Mouse (Mus musculus) hindbrain, embryonic 16.5 days (tissue): Measurements from ENCODE around the gene Tnfaip3. TPM values are rescaled to one million over a fixed set of nuclear protein-coding genes. Genes with fewer than 3 reads are reported as not detected.

Experiments used
- ATAC-seq: fragments of 200-750 bp; cut with Nextera tagmentation; 2 replicates; pipeline ENCODE4 v1.8.0; 2017; ENCODE audit warnings: moderate TSS enrichment, moderate library complexity
- H3K27ac ChIP-seq: fragments of 300-500 bp; sonication (generic); 2 replicates; pipeline ENCODE4 v1.5.1; 2014; ENCODE audit warnings: low read depth, mild to moderate bottlenecking, control low read depth, low read length, moderate library complexity
- H3K27me3 ChIP-seq: fragments of 300-500 bp; sonication (generic); replicated peaks from 2 replicates; pipeline ENCODE4 v1.6.1; 2014; ENCODE audit warnings: low read length; ENCODE audit not compliant: control insufficient read depth, insufficient read depth
- H3K36me3 ChIP-seq: fragments of 300-500 bp; sonication (generic); 2 replicates; pipeline ENCODE4 v1.6.1; 2014; ENCODE audit warnings: mild to moderate bottlenecking, low read length, moderate library complexity, mixed read lengths; ENCODE audit not compliant: control insufficient read depth, insufficient read depth
- H3K4me1 ChIP-seq: fragments of 300-500 bp; sonication (generic); 2 replicates; pipeline ENCODE4 v1.6.1; 2014; ENCODE audit warnings: low read depth, low read length; ENCODE audit not compliant: control insufficient read depth, insufficient read depth
- H3K4me2 ChIP-seq: fragments of 300-500 bp; sonication (generic); 2 replicates; pipeline ENCODE4 v1.6.1; 2014; ENCODE audit warnings: mild to moderate bottlenecking, low read length, control low read depth, moderate library complexity
- H3K4me3 ChIP-seq: fragments of 300-500 bp; sonication (generic); 2 replicates; pipeline ENCODE4 v1.5.1; 2014; ENCODE audit warnings: mild to moderate bottlenecking, low read length, control low read depth, moderate library complexity
- H3K9ac ChIP-seq: fragments of 300-500 bp; sonication (generic); 2 replicates; pipeline ENCODE4 v1.6.1; 2014; ENCODE audit warnings: low read depth, mild to moderate bottlenecking, control low read depth, low read length, moderate library complexity
- H3K9me3 ChIP-seq: fragments of 300-500 bp; sonication (generic); 2 replicates; pipeline ENCODE4 v1.6.1; 2014; ENCODE audit warnings: mild to moderate bottlenecking, low read length, moderate library complexity; ENCODE audit not compliant: control insufficient read depth
- WGBS: fragments of 180-500 bp; shearing (Covaris S2); extraction: QIAGEN DNeasy Blood & Tissue Kit; methylation state at CpG from one replicate; pipeline ENCODE4 v1.1.7; 2014; 5-methylcytosine and 5-hydroxymethylcytosine counted together
- polyA plus RNA-seq: library from polyadenylated mRNA; unstranded; fragments of >200 nt; fragmentation: Nextera tagmentation; extraction: Ambion mirVana; gene quantifications from 2 replicates; pipeline ENCODE4 v1.2.1, GENCODE M21; 2015

The Tnfaip3 gene
- polyA plus RNA-seq, 1 experiment from 2014 or later = 2.9 TPM

GRCm38 (mm10) chr10:19009186-19009672, 6.2 kb downstream of the Tnfaip3 start:
- no peaks in the 10 kb centered on the region; the same call in 1 of the 2 replicates for H3K36me3 ChIP-seq
- no peak overlapping the region for H3K27ac ChIP-seq
- H3K4me1 ChIP-seq = peaks cover 3% of the 10 kb centered on the region; the same call in 1 of the 2 replicates
- no peak overlapping the region for H3K9ac ChIP-seq
- WGBS = 75% methylated on average over 8 of the region's 8 CpGs
- ATAC-seq = no peak
- no peaks in the 10 kb centered on the region for H3K9me3 ChIP-seq
- H3K27me3 ChIP-seq = no peaks in the 10 kb centered on the region
- H3K4me2 ChIP-seq = no peak overlapping the region
- H3K4me3 ChIP-seq = no peak overlapping the region

GRCm38 (mm10) chr10:19008607-19008940, 6.9 kb downstream of the Tnfaip3 start:
- WGBS = 93% methylated on average over 4 of the region's 4 CpGs

GRCm38 (mm10) chr10:19007897-19008606, 7.4 kb downstream of the Tnfaip3 start:
- Histone ChIP-seq H3K27ac (no peak overlapping the region), H3K36me3 (no peaks in the 10 kb centered on the region; the same call in 1 of the 2 replicates), H3K4me2 (no peak overlapping the region), H3K4me1 (no peaks in the 10 kb centered on the region), H3K9ac (no peak overlapping the region), H3K9me3 (no peaks in the 10 kb centered on the region), H3K4me3 (no peak overlapping the region), H3K27me3 (no peaks in the 10 kb centered on the region)
- ATAC-seq = no peak
- WGBS = 77% methylated on average over 8 of the region's 8 CpGs

More at GRCm38 (mm10) chr10:19008607-19008940, 6.9 kb downstream of the Tnfaip3 start:
- Histone ChIP-seq H3K4me1 (no peaks in the 10 kb centered on the region), H3K4me3 (no peak overlapping the region), H3K27me3 (no peaks in the 10 kb centered on the region), H3K9ac (no peak overlapping the region), H3K4me2 (no peak overlapping the region), H3K36me3 (no peaks in the 10 kb centered on the region; the same call in 1 of the 2 replicates), H3K27ac (no peak overlapping the region), H3K9me3 (no peaks in the 10 kb centered on the region)
- ATAC-seq = no peak

GRCm38 (mm10) chr10:19002091-19002785, 13.2 kb downstream of the Tnfaip3 start:
- Histone ChIP-seq H3K27ac (no peak overlapping the region), H3K36me3 (peaks cover 6% of the 10 kb centered on the region), H3K4me3 (no peak overlapping the region), H3K27me3 (no peaks in the 10 kb centered on the region), H3K4me2 (no peak overlapping the region), H3K9ac (no peak overlapping the region), H3K4me1 (no peaks in the 10 kb centered on the region), H3K9me3 (no peaks in the 10 kb centered on the region)
- no peak for ATAC-seq
- 89% methylated on average over 12 of the region's 12 CpGs for WGBS

GRCm38 (mm10) chr10:18999427-18999826, 16.0 kb downstream of the Tnfaip3 start:
- Histone ChIP-seq H3K27ac (no peak overlapping the region), H3K4me1 (no peaks in the 10 kb centered on the region), H3K27me3 (no peaks in the 10 kb centered on the region), H3K36me3 (peaks cover 6% of the 10 kb centered on the region; the same call in 1 of the 2 replicates), H3K4me3 (no peak overlapping the region), H3K9ac (no peak overlapping the region), H3K9me3 (no peaks in the 10 kb centered on the region), H3K4me2 (no peak overlapping the region)
- ATAC-seq = no peak
- WGBS = 77% methylated on average over 2 of the region's 2 CpGs

GRCm38 (mm10) chr10:18996331-18996730, 19.1 kb downstream of the Tnfaip3 start:
- no peak overlapping the region for H3K4me3 ChIP-seq
- no peaks in the 10 kb centered on the region for H3K4me1 ChIP-seq
- H3K4me2 ChIP-seq = no peak overlapping the region
- no peaks in the 10 kb centered on the region for H3K9me3 ChIP-seq
- ATAC-seq = no peak
- no peak overlapping the region for H3K9ac ChIP-seq
- no peak overlapping the region for H3K27ac ChIP-seq
- H3K27me3 ChIP-seq = no peaks in the 10 kb centered on the region
- H3K36me3 ChIP-seq = peaks cover under 1% of the 10 kb centered on the region; the same call in 1 of the 2 replicates

- no peak overlapping the region for H3K4me2 ChIP-seq
- H3K4me3 ChIP-seq = no peak overlapping the region
- H3K27me3 ChIP-seq = no peaks in the 10 kb centered on the region
- no peak for ATAC-seq
- H3K36me3 ChIP-seq = no peaks in the 10 kb centered on the region
- WGBS = 91% methylated on average over 12 of the region's 12 CpGs
- H3K4me1 ChIP-seq = no peaks in the 10 kb centered on the region
- H3K9me3 ChIP-seq = no peaks in the 10 kb centered on the region
- H3K9ac ChIP-seq = no peak overlapping the region
- no peak overlapping the region for H3K27ac ChIP-seq
These were observed 19.8 kb downstream of the Tnfaip3 start for GRCm38 (mm10) chr10:18995465-18996261.

- no peaks in the 10 kb centered on the region for H3K9me3 ChIP-seq
These were observed 22.5 kb downstream of the Tnfaip3 start for GRCm38 (mm10) chr10:18992971-18993370.

GRCm38 (mm10) chr10:18991057-18991456, 24.4 kb downstream of the Tnfaip3 start:
- 93% methylated on average over 4 of the region's 4 CpGs for WGBS
- H3K4me3 ChIP-seq = no peak overlapping the region
- H3K36me3 ChIP-seq = no peaks in the 10 kb centered on the region
- no peaks in the 10 kb centered on the region for H3K4me1 ChIP-seq
- ATAC-seq = no peak
- no peak overlapping the region for H3K9ac ChIP-seq
- H3K9me3 ChIP-seq = no peaks in the 10 kb centered on the region
- H3K27ac ChIP-seq = no peak overlapping the region
- no peaks in the 10 kb centered on the region for H3K27me3 ChIP-seq
- H3K4me2 ChIP-seq = no peak overlapping the region

More at GRCm38 (mm10) chr10:18992971-18993370, 22.5 kb downstream of the Tnfaip3 start:
- H3K4me1 ChIP-seq = no peaks in the 10 kb centered on the region
- no peak overlapping the region for H3K4me3 ChIP-seq
- H3K36me3 ChIP-seq = no peaks in the 10 kb centered on the region
- 91% methylated on average over 4 of the region's 4 CpGs for WGBS
- no peak for ATAC-seq
- H3K27ac ChIP-seq = no peak overlapping the region
- no peaks in the 10 kb centered on the region for H3K27me3 ChIP-seq
- no peak overlapping the region for H3K9ac ChIP-seq
- no peak overlapping the region for H3K4me2 ChIP-seq
